Mouse (Mus musculus) C2C12 (cell line): Measurements from ENCODE around the gene Gfod1.

Experiments
- CTCF ChIP-seq: IDR thresholded peaks from one replicate; pipeline ENCODE4 v1.5.1; 2011; ENCODE audit not compliant: control insufficient read depth, insufficient read depth, insufficient read length
- MAX ChIP-seq: IDR thresholded peaks from one replicate; pipeline ENCODE4 v1.6.1; 2011; ENCODE audit warnings: mild to moderate bottlenecking, control low read depth
- MYOD1 ChIP-seq: IDR thresholded peaks from one replicate; pipeline ENCODE4 v1.6.1; 2011; ENCODE audit warnings: low read depth; ENCODE audit not compliant: control insufficient read depth, insufficient read length
- MYOG ChIP-seq: IDR thresholded peaks from one replicate; pipeline ENCODE4 v1.6.1; 2011; ENCODE audit not compliant: control insufficient read depth, insufficient read length; ENCODE audit errors: extremely low read depth

GRCm38 (mm10) chr13:43196000-43196399 lies 108.0 kb downstream of the Gfod1 start:
- no peak for TF ChIP-seq CTCF
- no peak for TF ChIP-seq MAX
- TF ChIP-seq MYOD1: no peak
- no peak for TF ChIP-seq MYOG
